Mouse (Mus musculus) CH12F3 (cell line): ENCODE measurements around the gene Msi2.

Source experiments
- in situ Hi-C: fragments of 300-500 bp; cut with MboI; formaldehyde crosslinking; loops from 2 replicates; pipeline ENCODE4 v1.14.3; 2020; ENCODE audit warnings: low sequenced_read_pairs

Msi2 gene

DNA sequence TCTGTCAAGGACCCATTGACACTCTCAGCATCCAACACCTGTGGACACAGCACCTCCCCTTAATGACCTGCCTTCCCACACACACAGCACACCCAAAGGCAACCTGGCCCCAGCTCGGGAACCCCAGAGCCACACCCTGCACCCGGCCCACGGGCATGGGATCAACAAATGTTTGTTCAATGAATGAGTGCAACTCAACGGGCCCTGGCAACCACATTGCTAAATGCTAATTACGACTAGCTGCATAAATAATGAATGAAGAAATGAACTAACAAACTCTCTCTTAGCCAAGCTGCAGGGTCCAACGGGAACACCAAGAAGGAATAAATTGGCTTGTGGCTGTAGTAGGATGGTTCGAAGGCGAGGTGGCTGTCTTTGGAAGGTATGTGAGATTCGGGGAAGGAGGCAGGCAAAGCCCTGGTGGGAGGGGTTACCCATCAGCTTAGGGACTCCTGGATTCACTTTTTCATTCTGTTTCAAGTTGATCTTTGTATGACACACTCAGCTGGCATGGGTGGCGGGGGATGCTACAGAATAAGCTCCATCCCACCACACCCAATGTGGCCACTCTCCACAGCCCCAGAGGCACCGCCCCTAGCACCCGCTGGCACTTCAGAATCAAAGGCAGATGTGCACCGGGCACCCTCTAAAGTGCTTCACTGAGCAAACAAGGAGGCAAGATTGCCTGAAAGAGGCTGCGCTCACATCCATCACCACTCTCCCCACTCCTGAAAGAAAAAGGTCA, 35.1 kb downstream of the Msi2 start:
- in situ Hi-C loops, result no loop called here

- in situ Hi-C loops, result no loop called here
These were observed 41.0 kb downstream of the Msi2 start for GRCm38 (mm10) chr11:88677350-88677749.

DNA sequence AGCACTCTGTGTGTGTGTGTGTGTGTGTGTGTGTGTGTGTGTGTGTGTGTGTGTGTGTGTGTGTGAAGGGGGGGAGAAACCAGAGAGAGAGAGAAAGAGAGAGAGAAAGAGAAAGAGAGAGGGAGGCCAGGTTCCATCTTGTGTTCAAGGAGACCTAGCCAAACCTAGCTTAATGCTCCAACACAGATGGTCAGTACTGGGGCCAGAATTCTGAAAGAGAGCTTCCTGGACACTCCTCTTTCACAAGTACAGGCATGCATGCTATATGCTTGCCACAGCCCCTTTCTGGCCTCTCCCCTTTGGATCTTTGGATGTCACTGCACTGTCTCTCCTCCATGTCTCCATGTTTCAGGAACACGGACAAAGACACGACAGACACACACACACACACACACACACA, 41.7 kb downstream of the Msi2 start:
- in situ Hi-C loops, result no loop called here

GRCm38 (mm10) chr11:88675526-88676353, 42.6 kb downstream of the Msi2 start:
- in situ Hi-C loops, result no loop called here

DNA sequence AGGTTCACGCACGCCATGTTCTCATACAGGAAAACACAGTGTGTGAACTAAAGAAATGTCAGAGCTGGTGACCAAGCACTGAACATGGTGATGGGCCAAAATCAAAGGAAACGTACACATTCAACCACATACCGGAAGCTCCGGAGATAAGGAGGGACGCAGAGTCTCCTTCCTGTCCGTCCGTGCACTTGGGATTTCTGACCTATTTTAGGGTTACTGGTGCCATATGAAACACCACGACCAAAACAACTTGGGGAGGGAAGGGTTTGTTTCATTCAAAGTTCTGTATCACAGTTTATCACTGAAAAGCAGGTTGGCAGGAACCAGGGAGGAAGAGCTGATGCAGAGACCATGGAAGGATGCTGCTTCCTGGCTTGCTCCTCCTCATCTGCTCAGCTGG, 44.2 kb downstream of the Msi2 start:
- in situ Hi-C loops, result no loop called here

- in situ Hi-C loops, result no loop called here
These were observed 47.4 kb downstream of the Msi2 start for GRCm38 (mm10) chr11:88670925-88671324.

DNA sequence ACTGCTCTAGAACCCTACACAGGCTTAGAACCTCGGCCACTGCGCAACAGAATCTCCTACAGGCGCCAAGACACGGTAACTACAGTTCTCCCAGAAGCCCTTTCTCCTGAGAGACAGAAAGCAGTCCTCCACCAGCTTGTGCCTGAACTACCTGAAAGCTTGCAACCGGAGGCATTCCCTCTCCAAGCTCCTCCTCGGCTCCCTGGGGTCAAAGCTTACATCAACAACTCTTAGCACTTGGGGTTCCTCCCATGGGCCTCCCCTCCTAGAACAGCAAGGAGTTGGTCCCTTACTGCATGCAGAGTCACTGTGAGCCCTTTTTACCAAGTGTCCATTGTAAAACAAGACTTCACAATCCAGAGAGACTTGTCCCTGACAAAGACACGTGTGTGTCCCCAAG, 49.2 kb downstream of the Msi2 start:
- in situ Hi-C loops, result no loop called here

DNA sequence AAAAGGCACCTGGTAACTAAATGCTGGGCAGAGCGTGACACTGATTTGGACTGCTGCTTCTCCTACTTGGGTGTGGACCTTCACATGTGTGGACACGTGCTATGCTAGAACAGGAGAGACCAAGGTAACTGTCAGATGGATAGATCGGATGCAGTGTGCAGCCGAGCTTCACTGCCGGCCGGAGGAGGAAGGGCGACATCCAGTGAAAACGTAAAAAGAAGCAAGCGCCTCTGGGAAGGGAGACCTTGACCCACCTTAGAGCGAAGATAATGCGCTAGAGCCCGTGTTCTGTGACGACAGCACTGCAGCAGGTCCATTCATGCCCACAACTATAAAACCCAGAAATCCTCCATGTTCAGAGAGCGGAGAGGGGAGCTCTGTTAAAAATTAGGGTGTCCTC, 50.0 kb downstream of the Msi2 start:
- in situ Hi-C loops, result no loop called here

DNA sequence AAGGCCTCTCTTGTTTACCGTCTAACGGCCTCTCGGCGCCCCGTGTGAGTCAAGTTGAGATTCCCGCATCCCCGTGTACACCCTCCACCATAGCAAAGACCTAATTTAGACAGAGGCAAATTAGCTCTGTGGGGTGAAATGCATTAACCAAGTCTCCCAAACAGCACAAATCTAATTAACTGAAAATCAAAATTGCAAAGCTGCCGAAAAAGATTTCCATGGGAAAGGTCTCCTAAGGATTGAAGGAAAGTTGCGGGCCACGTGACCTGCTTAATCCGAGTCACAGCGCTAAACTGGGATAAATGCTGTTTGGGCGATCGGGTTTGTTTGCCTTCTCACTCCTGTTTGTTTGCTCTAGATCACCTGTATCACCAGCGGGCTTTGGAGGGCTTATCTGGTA, 52.5 kb downstream of the Msi2 start:
- in situ Hi-C loops, result no loop called here

DNA sequence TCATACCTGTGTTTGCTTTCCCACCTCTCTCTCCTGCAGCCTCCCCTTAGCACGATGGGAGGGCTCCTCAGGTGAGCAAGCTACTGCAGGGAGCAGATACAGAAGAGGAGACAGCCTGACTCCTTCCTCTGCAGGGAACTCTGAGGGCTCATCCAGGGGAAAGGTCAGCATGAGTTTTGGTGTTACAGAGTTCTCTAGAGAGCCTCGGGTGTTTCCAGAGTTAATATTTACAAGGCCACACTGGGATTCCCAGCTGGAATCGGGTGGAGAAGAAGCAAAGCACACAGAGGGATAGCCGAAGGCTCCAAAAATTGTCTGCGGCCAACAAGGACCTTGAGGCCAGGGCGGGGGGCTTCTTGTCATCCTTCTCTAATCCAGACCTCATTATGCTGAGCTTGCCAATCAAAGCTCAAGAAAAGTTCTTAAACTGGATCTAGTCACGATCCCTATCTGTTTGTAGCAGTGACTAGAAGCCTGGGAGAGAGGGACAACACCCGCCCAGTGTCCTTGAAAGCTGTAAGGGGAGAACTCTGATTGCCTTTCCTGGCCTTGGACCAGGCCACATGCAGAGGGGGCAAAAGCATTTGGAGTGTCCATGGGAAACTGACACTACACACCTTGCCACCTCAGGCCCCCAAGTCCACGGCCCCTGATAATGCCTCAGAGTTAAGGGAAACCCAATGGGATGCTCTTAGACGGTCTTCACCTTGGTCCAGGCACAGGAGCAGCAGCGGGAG, 56.7 kb downstream of the Msi2 start:
- in situ Hi-C loops, result no loop called here

DNA sequence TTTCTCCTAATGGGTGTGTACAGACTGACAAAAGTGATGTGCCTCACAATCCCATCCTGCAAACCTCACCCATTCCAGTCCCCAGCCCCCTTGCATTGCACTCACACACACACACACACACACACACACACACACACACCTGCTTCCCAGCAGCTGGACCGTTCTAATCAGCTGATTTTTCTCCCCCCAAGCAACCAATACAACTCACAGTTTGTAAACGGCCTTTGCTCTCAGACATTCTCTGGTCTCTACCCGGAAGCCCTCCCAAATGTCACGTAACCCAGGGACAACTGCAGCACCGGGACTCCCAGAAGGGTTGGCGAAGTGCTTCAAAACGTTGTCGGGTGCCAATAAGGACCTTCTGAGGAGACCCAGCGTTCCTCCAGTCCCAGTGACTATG, 57.9 kb downstream of the Msi2 start:
- in situ Hi-C loops, result no loop called here

DNA sequence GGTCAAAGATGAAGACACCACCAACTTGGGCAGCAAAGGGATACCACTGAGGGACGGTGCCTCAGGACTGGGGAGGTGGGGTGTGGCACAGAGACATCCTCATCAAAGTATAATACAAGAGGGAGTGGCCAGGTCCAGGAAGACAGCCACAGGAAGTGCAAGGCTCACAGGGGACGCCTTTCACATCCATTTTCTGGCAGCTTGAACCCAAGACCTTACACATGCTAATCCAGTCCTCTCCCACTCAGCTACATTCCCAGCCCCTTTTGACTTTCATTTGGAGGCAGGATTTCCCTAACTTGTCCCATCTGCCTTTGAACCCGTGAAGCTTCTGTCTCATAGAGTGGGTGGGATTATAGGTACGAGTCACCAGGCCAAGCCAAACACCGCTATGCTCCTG, 59.4 kb downstream of the Msi2 start:
- in situ Hi-C loops, result no loop called here

GRCm38 (mm10) chr11:88655786-88656185, 62.5 kb downstream of the Msi2 start:
- in situ Hi-C loops, result no loop called here

DNA sequence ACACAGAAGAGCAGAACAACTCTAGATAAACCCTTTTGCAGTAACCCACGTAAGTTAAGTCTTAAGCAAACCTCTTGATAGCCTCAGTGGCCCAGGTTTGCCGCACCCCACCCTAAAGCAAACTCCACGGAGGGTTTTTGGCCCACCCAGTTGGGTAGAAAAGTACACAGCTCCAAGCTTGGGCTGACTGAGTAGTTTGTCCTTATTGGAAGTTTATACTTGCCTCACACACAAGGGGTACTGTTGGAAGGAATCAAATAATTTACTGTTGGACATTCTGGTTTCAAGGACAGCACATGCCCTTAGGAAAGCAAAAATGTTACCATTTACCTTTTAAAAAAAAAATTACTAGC, 63.1 kb downstream of the Msi2 start:
- in situ Hi-C loops, result no loop called here

GRCm38 (mm10) chr11:88654391-88655213, 63.7 kb downstream of the Msi2 start:
- in situ Hi-C loops, result no loop called here

GRCm38 (mm10) chr11:88650275-88650674, 68.0 kb downstream of the Msi2 start:
- in situ Hi-C loops, result no loop called here

- in situ Hi-C loops, result no loop called here
These were observed 69.3 kb downstream of the Msi2 start for GRCm38 (mm10) chr11:88649009-88649408.

- in situ Hi-C loops, result no loop called here
These were observed 69.9 kb downstream of the Msi2 start for GRCm38 (mm10) chr11:88648407-88648806.

DNA sequence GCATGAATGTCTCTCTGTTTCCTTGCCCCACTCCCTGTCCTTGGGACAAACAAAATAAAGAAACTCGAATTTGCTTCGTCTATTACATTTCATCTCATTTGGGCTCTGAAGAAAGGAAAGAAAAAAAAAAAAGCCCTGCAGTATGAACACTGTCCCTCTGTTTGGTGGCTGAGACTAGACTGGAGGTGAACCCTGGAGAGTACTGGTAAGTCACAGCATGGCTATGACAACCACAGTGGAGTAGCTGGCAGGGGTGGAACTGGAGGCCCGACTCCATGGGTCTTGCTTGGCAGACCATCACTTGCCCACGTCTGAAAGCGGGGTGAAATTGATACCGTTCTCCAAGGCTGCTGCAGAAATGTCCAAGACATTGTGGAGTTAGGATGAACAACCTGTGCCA, 71.8 kb downstream of the Msi2 start:
- in situ Hi-C loops, result no loop called here

- in situ Hi-C loops, result no loop called here
These were observed 72.5 kb downstream of the Msi2 start for GRCm38 (mm10) chr11:88645821-88646220.

- in situ Hi-C loops, result no loop called here
These were observed 73.6 kb downstream of the Msi2 start for GRCm38 (mm10) chr11:88644719-88645118.
